Mouse (Mus musculus) embryonic fibroblast, embryonic 13.5 days (primary cell): ENCODE measurements around the gene Pzp.

Source experiments
- CTCF ChIP-seq: IDR thresholded peaks from 2 replicates; pipeline ENCODE4 v1.5.1; 2011; ENCODE audit warnings: mild to moderate bottlenecking, control low read depth, low read length, moderate library complexity, borderline replicate concordance; ENCODE audit not compliant: insufficient read depth
- POLR2A ChIP-seq: IDR thresholded peaks from 2 replicates; pipeline ENCODE4 v1.6.1; 2011; ENCODE audit warnings: low read depth, mild to moderate bottlenecking, control low read depth, low read length, moderate library complexity

- TF ChIP-seq CTCF (no peak), POLR2A (no peak)
Observed at GRCm38 (mm10) chr6:128495346-128495745, 31.2 kb downstream of the Pzp start.
